Comparison of ENCODE assay signal across 24 mouse cellular contexts in the genomic region with DNA sequence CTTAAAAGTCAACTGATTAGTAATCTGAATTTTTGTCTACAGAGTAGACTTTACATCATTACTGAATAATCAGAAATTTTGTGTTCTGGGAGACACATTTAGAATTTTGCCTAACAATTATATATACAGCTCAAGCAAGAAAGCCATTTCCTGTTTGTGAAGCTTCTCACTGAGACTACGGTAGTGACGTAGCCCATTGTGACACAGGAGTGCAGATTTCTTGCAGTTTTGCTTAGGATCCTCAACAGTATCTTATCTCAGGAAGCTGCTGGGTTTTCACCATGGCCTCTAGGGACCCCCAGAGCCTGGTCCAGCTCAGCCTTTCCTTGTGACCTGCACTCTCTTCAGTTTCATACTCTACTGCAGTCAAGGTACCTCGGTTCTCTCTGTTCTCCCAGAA.
A peak's percentile ranks its signal among the peaks of the same experiment; 100 is the strongest.
DNase-seq lines count a peak whose midpoint lies in the region; ATAC-seq and TF ChIP-seq lines count a peak whose summit lies in the region.
"Had no signal": no experiment of that assay in that cellular context is flagged by ENCODE, and none has a peak within 500 bp of the region (broad histone marks: within the 10 kb centered on the region; RNA-seq: fewer than 3 reads in every experiment).

No protein-coding gene starts in this region.

- dilution Hi-C loops in CH12.LX (cut with MboI; ENCODE audit: extremely low pct_ligation_motif_present, extremely low pct_unique_long_range_greater_than_20kb, low sequenced_read_pairs) = no loop called here

- TF ChIP-seq EP300 in CH12.LX (IDR thresholded peaks at IDR 0.05; ENCODE audit: low read length) = peak; percentile 9; the same call in 1 of the 2 replicates

- no peak for TF ChIP-seq POLR2A in CH12.LX (IDR thresholded peaks at IDR 0.05; ENCODE audit: low read depth, low read length)

- WGBS in liver, embryonic 16.5 days (ENCODE audit: insufficient replicate concordance) = 35% methylated on average over 3 of the region's 3 CpGs
- 48% methylated on average over 3 of the region's 3 CpGs for WGBS in liver, embryonic 12.5 days (ENCODE audit: insufficient replicate concordance)
- 81% methylated on average over 3 of the region's 3 CpGs for whole genome bisulfite sequencing in limb, embryonic 10.5 days

- H3K79me2 ChIP-seq in CH12.LX (replicated peaks; ENCODE audit: control insufficient read depth, extremely low read depth, insufficient read depth, poor library complexity, severe bottlenecking) = no peaks in the 10 kb centered on the region

- no peak overlapping the region for H3K27ac ChIP-seq in liver, embryonic 16.5 days (ENCODE audit: low read length)
- no peak overlapping the region for H3K27ac ChIP-seq in liver, embryonic 12.5 days
- H3K27ac ChIP-seq in CH12.LX (ENCODE audit: insufficient read depth, low read depth) = no peak overlapping the region
- H3K27ac ChIP-seq in limb, embryonic 10.5 days = no peak overlapping the region
- H3K27ac ChIP-seq: forebrain, embryonic 10.5 days; forebrain, embryonic 13.5 days; heart, embryonic 15.5 days; hindbrain, embryonic 12.5 days; hindbrain, embryonic 15.5 days had no signal

- H3K4me3 ChIP-seq in liver, embryonic 16.5 days (ENCODE audit: low read depth, low read length) = no peak overlapping the region
- H3K4me3 ChIP-seq in liver, embryonic 12.5 days = no peak overlapping the region
- H3K4me3 ChIP-seq in CH12.LX (replicated peaks in 1 of 3; ENCODE audit: low read depth in 2 of 3, low read length in 2 of 3, poor library complexity in 1 of 3) = no peak overlapping the region
- no peak overlapping the region for H3K4me3 ChIP-seq in limb, embryonic 10.5 days
- H3K4me3 ChIP-seq: forebrain, embryonic 10.5 days; forebrain, embryonic 13.5 days; heart, embryonic 15.5 days; hindbrain, embryonic 12.5 days; hindbrain, embryonic 15.5 days had no signal

- TF ChIP-seq CTCF in CH12.LX (conservative IDR thresholded peaks at IDR 0.05 in 1 of 2, IDR thresholded peaks at IDR 0.05 in 1 of 2; ENCODE audit: low read depth in 2 of 2, low read length in 2 of 2) = 0 out of 4 replicates have a peak, but pooled peaks of 1 of the 2 experiments have one; percentile 2

- H3K36me3 ChIP-seq in liver, embryonic 16.5 days (ENCODE audit: control insufficient read depth, insufficient read depth) = no peaks in the 10 kb centered on the region
- no peaks in the 10 kb centered on the region for H3K36me3 ChIP-seq in liver, embryonic 12.5 days
- H3K36me3 ChIP-seq in CH12.LX (replicated peaks in 1 of 2; ENCODE audit: control insufficient read depth in 1 of 2, insufficient read depth in 1 of 2, low read length in 1 of 2) = no peaks in the 10 kb centered on the region
- no peaks in the 10 kb centered on the region for H3K36me3 ChIP-seq in limb, embryonic 10.5 days
- H3K36me3 ChIP-seq: forebrain, embryonic 10.5 days; heart, embryonic 15.5 days; hindbrain, embryonic 12.5 days; hindbrain, embryonic 15.5 days had no signal

- ATAC-seq in liver, embryonic 16.5 days (ENCODE audit: low read depth) = peak; percentile 37; the same call in 1 of the 2 replicates
- no peak for ATAC-seq in liver, embryonic 12.5 days
- peak; percentile 27 to 29; a peak in 2 of 4 replicates for ATAC-seq in hematopoietic stem cell, adult 5-6 weeks (replicated peaks in 1 of 2; ENCODE audit: insufficient read depth in 1 of 2, low FRiP score in 2 of 2, low TSS enrichment in 1 of 2, low read depth in 1 of 2, poor library complexity in 2 of 2, severe bottlenecking in 2 of 2)
- ATAC-seq in frontal cortex, adult (ENCODE audit: low TSS enrichment) = no peak
- ATAC-seq: forebrain, embryonic 13.5 days; forebrain, embryonic 16.5 days had no signal

- no peak; the same call in none of the 2 replicates for TF ChIP-seq RAD21 in CH12.LX (IDR thresholded peaks at IDR 0.05; ENCODE audit: low read depth, low read length)

- in situ Hi-C loops in CH12.LX (cut with MboI; ENCODE audit: low pct_ligation_motif_present, low pct_unique_long_range_greater_than_20kb, low sequenced_read_pairs) = no loop called here

- H3K4me1 ChIP-seq in liver, embryonic 16.5 days (ENCODE audit: control insufficient read depth, low read depth, low read length) = no peaks in the 10 kb centered on the region
- H3K4me1 ChIP-seq in liver, embryonic 12.5 days = no peaks in the 10 kb centered on the region
- H3K4me1 ChIP-seq in CH12.LX (ENCODE audit: control insufficient read depth in 1 of 2, insufficient read depth in 2 of 2) = peaks cover 6 to 9% of the 10 kb centered on the region in 2 experiments; a peak in 3 of 4 replicates
- H3K4me1 ChIP-seq in limb, embryonic 10.5 days = no peaks in the 10 kb centered on the region
- H3K4me1 ChIP-seq: forebrain, embryonic 10.5 days; forebrain, embryonic 13.5 days; heart, embryonic 15.5 days; hindbrain, embryonic 12.5 days; hindbrain, embryonic 15.5 days had no signal

- peak; percentile 60 for DNase-seq in CH12.LX (ENCODE audit: extremely low read depth)
- DNase-seq in limb, embryonic 10.5 days (ENCODE audit: low spot score) = no peak
- DNase-seq in embryo, embryonic 10 days (ENCODE audit: low spot score) = no peak
- DNase-seq: adrenal gland, adult 2 months; adrenal gland, postnatal 14 days; cerebellum, adult 11 months; cerebellum, adult 2 months; cerebellum, adult 9-11 months; cerebellum, postnatal 25 days; gastrocnemius, postnatal 25 days; heart, postnatal 10 days; heart, postnatal 36 days; kidney, adult 11 months had no signal

- no peak overlapping the region for H3K9ac ChIP-seq in liver, embryonic 16.5 days (ENCODE audit: low read depth, low read length)
- H3K9ac ChIP-seq in liver, embryonic 12.5 days = no peak overlapping the region
- no peak overlapping the region for H3K9ac ChIP-seq in CH12.LX (ENCODE audit: insufficient read depth, low read depth)
- H3K9ac ChIP-seq: forebrain, embryonic 13.5 days; heart, embryonic 15.5 days; hindbrain, embryonic 12.5 days; hindbrain, embryonic 15.5 days had no signal

- H3K4me2 ChIP-seq in liver, embryonic 16.5 days (ENCODE audit: low read depth, low read length) = no peak overlapping the region
- no peak overlapping the region for H3K4me2 ChIP-seq in liver, embryonic 12.5 days
- peak overlapping the region; percentile 22; the same call in 1 of the 2 replicates for H3K4me2 ChIP-seq in CH12.LX (ENCODE audit: insufficient read depth, low read depth, poor library complexity, severe bottlenecking)
- H3K4me2 ChIP-seq: forebrain, embryonic 13.5 days; heart, embryonic 11.5 days; heart, embryonic 15.5 days; hindbrain, embryonic 12.5 days; hindbrain, embryonic 15.5 days had no signal

- H3K27me3 ChIP-seq in liver, embryonic 16.5 days (ENCODE audit: control insufficient read depth, insufficient read depth, low read depth, low read length) = no peaks in the 10 kb centered on the region
- no peaks in the 10 kb centered on the region for H3K27me3 ChIP-seq in liver, embryonic 12.5 days (replicated peaks)
- H3K27me3 ChIP-seq in CH12.LX (replicated peaks) = no peaks in the 10 kb centered on the region
- H3K27me3 ChIP-seq in limb, embryonic 10.5 days (ENCODE audit: low read depth, poor library complexity, severe bottlenecking) = no peaks in the 10 kb centered on the region
- H3K27me3 ChIP-seq: forebrain, embryonic 13.5 days; heart, embryonic 15.5 days; hindbrain, embryonic 12.5 days; hindbrain, embryonic 15.5 days had no signal

- no peaks in the 10 kb centered on the region for H3K9me3 ChIP-seq in liver, embryonic 16.5 days (replicated peaks; ENCODE audit: control insufficient read depth, low read length)
- H3K9me3 ChIP-seq in liver, embryonic 12.5 days (replicated peaks) = no peaks in the 10 kb centered on the region
- no peaks in the 10 kb centered on the region for H3K9me3 ChIP-seq in CH12.LX (replicated peaks; ENCODE audit: low read length)
- H3K9me3 ChIP-seq in limb, embryonic 10.5 days (replicated peaks) = no peaks in the 10 kb centered on the region
- H3K9me3 ChIP-seq: forebrain, embryonic 10.5 days; forebrain, embryonic 13.5 days; heart, embryonic 15.5 days; hindbrain, embryonic 12.5 days; hindbrain, embryonic 15.5 days had no signal

TF ChIP-seq in CH12.LX, 34 proteins besides CTCF, POLR2A, EP300 and RAD21:
- TF ChIP-seq HCFC1 (IDR thresholded peaks at IDR 0.05; ENCODE audit: low read depth, low read length) (peak; percentile 10; the same call in 1 of the 2 replicates), TBP (conservative IDR thresholded peaks at IDR 0.05; ENCODE audit: low read depth, low read length) (0 out of 2 replicates have a peak, but pooled peaks have one; percentile 38), ZC3H11A (IDR thresholded peaks at IDR 0.05; ENCODE audit: low read depth, low read length) (no peak), KAT2A (IDR thresholded peaks at IDR 0.05; ENCODE audit: insufficient replicate concordance, low read length) (no peak), ETS1 (conservative IDR thresholded peaks at IDR 0.05; ENCODE audit: low read depth, low read length) (0 out of 2 replicates have a peak, but pooled peaks have one; percentile 20), MEF2A (IDR thresholded peaks at IDR 0.05; ENCODE audit: borderline replicate concordance, low read depth, low read length) (0 out of 2 replicates have a peak, but pooled peaks have one; percentile 29), ELF1 (IDR thresholded peaks at IDR 0.05; ENCODE audit: low read depth, low read length) (peak; percentile 77), IRF4 (IDR thresholded peaks at IDR 0.05; ENCODE audit: low read depth, low read length) (peak; percentile 47; the same call in 1 of the 2 replicates)

Comparison
In these comparisons a context has a peak if more than half of its experiments do, and no peak if none do; other contexts are left out.
1. ATAC-seq: peak in liver, embryonic 16.5 days (single experiment) and hematopoietic stem cell, adult 5-6 weeks (2 of 2); none in liver, embryonic 12.5 days (single experiment) and frontal cortex, adult (single experiment).